Mouse (Mus musculus): ENCODE data around the gene Rnf183. TPM values are rescaled to one million over a fixed set of nuclear protein-coding genes. Genes with fewer than 3 reads are reported as not detected.

Gene Rnf183
- polyA plus RNA-seq (2012; rRNA removed), result 3.5 and 4.5 TPM in 2 replicates

GRCm38 (mm10) chr4:62435081-62435480, at the start of gene Rnf183:
Rnf183 (minus strand) TSS chr4:62435252.

GRCm38 (mm10) chr4:62479937-62480708, 45.1 kb upstream of the Rnf183 start, which contains the start of gene Bspry:
Bspry (plus strand) TSS chr4:62480053.

GRCm38 (mm10) chr4:62470598-62471051, 35.6 kb upstream of the Rnf183 start, which contains the start of gene Wdr31:
Wdr31 (minus strand) TSS chr4:62470896.

GRCm38 (mm10) chr4:62408601-62409282, 26.3 kb downstream of the Rnf183 start, which contains the start of the genes Cdc26 and Prpf4:
Cdc26 (minus strand) TSS chr4:62408642.
Prpf4 (plus strand) TSS chr4:62408797.

Other genes starting within 250 kb of the Rnf183 start
- 0.33 and 0.74 TPM in 2 replicates for gene Zfp37, start 204.2 kb downstream of the Rnf183 start, polyA plus RNA-seq (2012; rRNA removed)
- gene Slc31a2, start 172.7 kb downstream of the Rnf183 start, polyA plus RNA-seq (2012; rRNA removed), result 13.3 and 15.9 TPM in 2 replicates
- 24.1 and 25.5 TPM in 2 replicates for gene Fkbp15, start 74.7 kb downstream of the Rnf183 start, polyA plus RNA-seq (2012; rRNA removed)
- gene Slc31a1, start 74.5 kb downstream of the Rnf183 start, polyA plus RNA-seq (2012; rRNA removed), result 29.6 and 30.3 TPM in 2 replicates
- 13.9 and 15.7 TPM in 2 replicates for gene Cdc26, start 26.6 kb downstream of the Rnf183 start, polyA plus RNA-seq (2012; rRNA removed)
- gene Prpf4, start 26.5 kb downstream of the Rnf183 start, polyA plus RNA-seq (2012; rRNA removed), result 5.9 and 6.0 TPM in 2 replicates
- gene Wdr31, start 35.6 kb upstream of the Rnf183 start, polyA plus RNA-seq (2012; rRNA removed), result 3.1 and 4.3 TPM in 2 replicates
- 276 and 292 TPM in 2 replicates for gene Bspry, start 44.8 kb upstream of the Rnf183 start, polyA plus RNA-seq (2012; rRNA removed)
- gene Hdhd3, start 68.2 kb upstream of the Rnf183 start, polyA plus RNA-seq (2012; rRNA removed), result 37.5 and 42.3 TPM in 2 replicates
- gene Alad, start 84.7 kb upstream of the Rnf183 start, polyA plus RNA-seq (2012; rRNA removed), result 126 and 152 TPM in 2 replicates
- 7.0 and 9.4 TPM in 2 replicates for gene Pole3, start 89.8 kb upstream of the Rnf183 start, polyA plus RNA-seq (2012; rRNA removed)
- gene 4933430I17Rik, start 90.1 kb upstream of the Rnf183 start, polyA plus RNA-seq (2012; rRNA removed), result 0.08 and 0.15 TPM in 2 replicates
- gene Rgs3, start 124.6 kb upstream of the Rnf183 start, polyA plus RNA-seq (2012; rRNA removed), result 52.4 and 53.0 TPM in 2 replicates